Mouse (Mus musculus) forebrain, embryonic 10.5 days (tissue): ENCODE results near the gene Ube2f. TPM values are rescaled to one million over a fixed set of nuclear protein-coding genes. Genes with fewer than 3 reads are reported as not detected.

Source experiments
- DNase-seq: peaks from one replicate; pipeline ENCODE4 v3.0.0-alpha.2; 2017; ENCODE audit warnings: low spot score; ENCODE audit errors: extremely low spot score
- H3K27ac ChIP-seq: fragments of 300-500 bp; sonication (generic); 2 replicates; pipeline ENCODE4 v1.5.1; 2016; ENCODE audit warnings: mild to moderate bottlenecking
- H3K27me3 ChIP-seq: fragments of 300-500 bp; sonication (generic); 2 replicates; pipeline ENCODE4 v1.6.1; 2016; ENCODE audit warnings: mild to moderate bottlenecking; ENCODE audit not compliant: poor library complexity, severe bottlenecking
- H3K36me3 ChIP-seq: fragments of 300-500 bp; sonication (generic); replicated peaks from 2 replicates; pipeline ENCODE4 v1.6.1; 2016; ENCODE audit warnings: mild to moderate bottlenecking, moderate library complexity
- H3K4me1 ChIP-seq: fragments of 300-500 bp; sonication (generic); 2 replicates; pipeline ENCODE4 v1.6.1; 2016
- H3K4me3 ChIP-seq: fragments of 300-500 bp; sonication (generic); 2 replicates; pipeline ENCODE4 v1.5.1; 2016; ENCODE audit warnings: mild to moderate bottlenecking, moderate library complexity
- H3K9me3 ChIP-seq: fragments of 300-500 bp; sonication (generic); 2 replicates; pipeline ENCODE4 v1.6.1; 2016; ENCODE audit warnings: mild to moderate bottlenecking, moderate library complexity
- WGBS: fragments of 180-500 bp; shearing (Covaris S2); methylation state at CpG from one replicate; pipeline ENCODE4 v1.1.7; 2016; 5-methylcytosine and 5-hydroxymethylcytosine counted together
- polyA plus RNA-seq: library from polyadenylated mRNA; unstranded; fragments of >200 nt; fragmentation: Nextera tagmentation; extraction: Ambion mirVana; gene quantifications from 2 replicates; pipeline ENCODE4 v1.2.1, GENCODE M21; 2016

Gene Ube2f
- polyA plus RNA-seq, 1 experiment from 2014 or later, result 99.9 TPM

GRCm38 (mm10) chr1:91241249-91241648 lies 8.9 kb upstream of the Ube2f start:
- Histone ChIP-seq H3K4me1 (no peaks in the 10 kb centered on the region), H3K36me3 (no peaks in the 10 kb centered on the region), H3K27ac (no peak overlapping the region), H3K27me3 (no peaks in the 10 kb centered on the region), H3K9me3 (no peaks in the 10 kb centered on the region), H3K4me3 (no peak overlapping the region)
- no peak for DNase-seq
- WGBS, result 80% methylated on average over 4 of the region's 4 CpGs

DNA sequence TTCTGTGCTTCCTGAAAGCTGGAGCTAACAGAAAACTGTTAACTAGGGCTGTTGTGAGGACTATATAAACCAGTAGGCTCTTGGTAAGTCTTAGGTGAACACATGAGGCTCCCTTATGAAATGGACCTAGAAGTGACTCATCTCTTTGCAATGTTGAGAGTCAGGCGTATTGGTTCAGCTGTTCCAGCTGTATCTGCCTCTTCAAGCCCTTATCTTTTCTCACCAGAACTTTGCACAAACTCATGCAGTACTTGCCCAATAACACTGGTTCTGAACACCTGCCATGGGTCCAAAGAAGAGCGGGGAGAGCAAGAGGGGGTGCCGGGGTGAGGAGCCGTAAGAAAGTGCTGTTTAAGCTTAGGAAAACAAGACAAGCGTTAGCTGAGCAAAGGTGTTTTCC lies 1.9 kb upstream of the Ube2f start:
- DNase-seq, result no peak
- Histone ChIP-seq H3K4me1 (peaks cover 32% of the 10 kb centered on the region), H3K27ac (no peak overlapping the region), H3K36me3 (no peaks in the 10 kb centered on the region), H3K4me3 (no peak overlapping the region), H3K27me3 (no peaks in the 10 kb centered on the region), H3K9me3 (no peaks in the 10 kb centered on the region)
- WGBS, result 95% methylated on average over 5 of the region's 5 CpGs

GRCm38 (mm10) chr1:91248970-91249369 lies 1.1 kb upstream of the Ube2f start:
- Histone ChIP-seq H3K27ac (peak overlapping the region; percentile 93), H3K4me3 (peak overlapping the region; percentile 100), H3K36me3 (no peaks in the 10 kb centered on the region; the same call in 1 of the 2 replicates), H3K9me3 (no peaks in the 10 kb centered on the region), H3K27me3 (no peaks in the 10 kb centered on the region), H3K4me1 (peaks cover 32% of the 10 kb centered on the region)
- 51% methylated on average over 4 of the region's 4 CpGs for WGBS
- no peak for DNase-seq

DNA sequence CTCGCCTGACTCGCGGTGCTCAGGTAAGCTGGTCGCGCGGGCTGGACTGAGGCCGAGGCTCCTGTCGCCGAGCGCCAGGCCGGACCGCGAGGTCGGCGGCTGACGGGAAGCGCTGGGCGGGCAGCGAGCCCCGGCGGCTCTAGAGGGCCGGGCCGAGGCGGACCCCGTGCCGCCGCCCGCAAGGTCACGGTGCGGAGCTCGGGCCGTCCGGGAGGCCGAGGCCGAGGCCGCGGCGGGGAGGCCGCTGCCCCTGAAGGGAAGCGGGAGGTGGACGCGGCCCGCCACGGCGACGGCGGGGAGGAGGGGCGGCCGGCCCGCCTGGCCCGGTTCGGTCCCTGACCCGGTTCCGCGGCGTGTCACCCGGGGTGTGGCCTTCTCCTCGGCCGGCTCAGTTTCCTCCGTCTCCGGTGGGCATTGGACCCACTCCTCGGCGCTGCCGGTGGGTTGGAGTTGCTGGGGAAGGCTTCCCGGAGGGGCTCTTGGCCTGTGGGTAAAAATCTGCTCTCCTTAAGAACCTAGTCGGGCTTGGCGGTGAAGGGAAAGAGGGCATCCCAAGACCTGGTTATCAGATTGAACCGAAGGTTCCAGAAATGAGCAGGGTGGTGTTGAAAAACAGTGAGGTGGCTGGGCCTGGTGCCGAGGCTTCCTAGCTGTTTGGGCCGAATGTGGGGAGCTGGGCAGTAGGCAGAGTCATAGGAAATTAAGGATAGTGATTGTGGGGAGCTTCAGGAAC lies 477 bp downstream of the Ube2f start:
- Histone ChIP-seq H3K36me3 (peaks cover 10% of the 10 kb centered on the region), H3K9me3 (no peaks in the 10 kb centered on the region), H3K4me3 (peak overlapping the region; percentile 100), H3K27me3 (no peaks in the 10 kb centered on the region), H3K27ac (peak overlapping the region; percentile 93), H3K4me1 (peaks cover 32% of the 10 kb centered on the region)
- DNase-seq, result no peak
- under 1% methylated on average over 70 of the region's 70 CpGs for WGBS

- Histone ChIP-seq H3K27me3 (no peaks in the 10 kb centered on the region), H3K4me3 (peak overlapping the region; percentile 100), H3K4me1 (peaks cover 32% of the 10 kb centered on the region), H3K36me3 (peaks cover 10% of the 10 kb centered on the region), H3K9me3 (no peaks in the 10 kb centered on the region), H3K27ac (peak overlapping the region; percentile 93; the same call in 1 of the 2 replicates)
- 52% methylated on average over 5 of the region's 5 CpGs for WGBS
- DNase-seq, result no peak
These were observed 1.1 kb downstream of the Ube2f start for GRCm38 (mm10) chr1:91251148-91251650.

DNA sequence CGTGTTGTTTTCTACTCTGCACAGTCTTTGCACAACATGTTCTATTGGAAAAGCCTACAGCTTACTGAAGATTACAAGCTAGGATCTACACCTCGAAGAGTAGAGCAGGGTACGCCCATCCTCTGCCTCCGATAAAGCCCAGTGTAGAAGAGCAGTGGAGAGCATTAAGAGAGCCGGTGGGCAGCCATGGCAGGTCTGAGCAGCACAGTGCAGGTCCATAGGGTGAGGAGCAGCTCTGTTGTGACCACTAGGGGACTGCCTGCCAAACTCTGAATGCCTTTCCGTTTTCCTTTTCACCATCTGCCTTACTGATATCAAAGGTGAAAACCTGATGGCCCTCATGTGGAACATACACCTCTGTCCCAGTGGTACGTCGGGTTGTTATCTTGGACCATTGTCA lies 1.8 kb downstream of the Ube2f start:
- WGBS, result 68% methylated on average over 8 of the region's 8 CpGs
- Histone ChIP-seq H3K4me3 (peak overlapping the region; percentile 100; the same call in 1 of the 2 replicates), H3K9me3 (no peaks in the 10 kb centered on the region), H3K27ac (no peak overlapping the region), H3K4me1 (peaks cover 32% of the 10 kb centered on the region), H3K27me3 (no peaks in the 10 kb centered on the region), H3K36me3 (peaks cover 13% of the 10 kb centered on the region)
- peak; percentile 29 for DNase-seq

- Histone ChIP-seq H3K27ac (no peak overlapping the region), H3K9me3 (no peaks in the 10 kb centered on the region), H3K36me3 (peaks cover 23% of the 10 kb centered on the region), H3K4me3 (no peak overlapping the region), H3K27me3 (no peaks in the 10 kb centered on the region), H3K4me1 (no peaks in the 10 kb centered on the region)
- DNase-seq, result no peak
These were observed 7.8 kb downstream of the Ube2f start for GRCm38 (mm10) chr1:91257918-91258317.

DNA sequence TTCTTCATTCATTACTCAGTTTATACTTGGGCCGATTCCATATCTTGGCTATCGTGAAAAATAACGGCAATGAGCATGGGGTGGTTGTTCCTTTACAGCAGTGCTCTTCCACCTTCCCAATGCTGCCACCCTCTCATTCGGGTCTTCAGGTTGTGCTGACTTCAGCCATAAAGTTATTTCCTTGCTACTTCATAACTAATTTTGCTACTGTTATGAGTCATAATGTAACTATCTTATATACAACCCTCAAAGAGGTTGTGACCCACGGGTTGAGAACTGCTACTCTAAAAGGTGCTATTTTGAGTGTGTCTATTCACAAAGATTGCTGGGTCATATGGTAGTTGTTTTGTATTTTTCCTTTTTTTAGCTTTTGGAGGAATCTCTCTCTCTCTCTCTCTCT lies 9.7 kb downstream of the Ube2f start:
- Histone ChIP-seq H3K4me3 (no peak overlapping the region), H3K27ac (no peak overlapping the region), H3K27me3 (no peaks in the 10 kb centered on the region), H3K4me1 (no peaks in the 10 kb centered on the region), H3K36me3 (peaks cover 16% of the 10 kb centered on the region), H3K9me3 (no peaks in the 10 kb centered on the region)
- DNase-seq, result no peak
- 94% methylated on average over 5 of the region's 5 CpGs for WGBS

DNA sequence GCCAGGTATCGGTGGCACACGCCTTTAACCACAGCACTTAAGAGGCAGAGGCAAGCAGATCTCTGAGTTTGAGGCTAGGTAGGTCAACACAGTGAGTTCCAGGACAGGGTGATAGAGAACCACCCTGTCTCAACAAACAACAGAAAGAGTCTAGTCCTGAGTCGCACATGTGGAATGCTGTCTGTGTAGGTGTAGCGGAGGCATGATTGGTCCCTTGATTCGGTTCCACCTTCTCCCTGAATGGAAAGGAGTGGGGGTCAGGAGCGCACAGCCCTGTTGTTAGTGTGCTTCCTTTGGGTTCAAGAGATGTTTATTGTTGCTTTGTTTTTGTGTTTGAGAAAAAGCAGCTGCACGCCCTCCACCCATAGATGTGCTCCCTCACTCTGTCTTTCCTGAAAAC lies 12.4 kb downstream of the Ube2f start:
- DNase-seq, result no peak
- Histone ChIP-seq H3K27me3 (no peaks in the 10 kb centered on the region), H3K4me3 (no peak overlapping the region), H3K9me3 (no peaks in the 10 kb centered on the region), H3K27ac (no peak overlapping the region), H3K36me3 (peaks cover 29% of the 10 kb centered on the region), H3K4me1 (no peaks in the 10 kb centered on the region)
- WGBS, result 93% methylated on average over 7 of the region's 7 CpGs

DNA sequence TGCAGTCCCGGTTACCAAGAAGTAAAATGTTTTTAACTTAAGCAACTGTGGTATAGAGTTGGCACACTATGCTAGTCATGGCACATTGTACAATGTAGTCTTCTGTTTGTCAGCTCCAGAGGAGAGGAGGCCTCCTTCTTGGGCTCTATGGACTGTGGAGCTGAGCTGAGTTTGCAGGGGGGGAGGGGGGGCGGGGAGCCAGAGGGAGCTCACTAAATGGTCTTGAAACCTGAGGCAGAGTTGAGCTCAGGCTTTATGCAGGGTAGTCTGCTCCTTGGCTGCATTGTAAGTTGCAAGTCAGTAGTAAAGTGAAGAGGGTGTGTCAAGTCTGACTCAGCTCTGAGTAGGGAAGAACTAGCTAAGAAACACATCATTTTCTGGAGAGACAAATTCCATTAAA lies 22.2 kb downstream of the Ube2f start:
- no peak overlapping the region for H3K4me3 ChIP-seq
- H3K27ac ChIP-seq, result no peak overlapping the region
- no peaks in the 10 kb centered on the region for H3K27me3 ChIP-seq
- H3K9me3 ChIP-seq, result no peaks in the 10 kb centered on the region
- peaks cover 36% of the 10 kb centered on the region for H3K36me3 ChIP-seq
- DNase-seq, result no peak
- WGBS, result 90% methylated on average over 2 of the region's 2 CpGs
- H3K4me1 ChIP-seq, result no peaks in the 10 kb centered on the region

- Histone ChIP-seq H3K27me3 (no peaks in the 10 kb centered on the region), H3K9me3 (no peaks in the 10 kb centered on the region), H3K4me3 (no peak overlapping the region), H3K27ac (no peak overlapping the region), H3K36me3 (peaks cover 76% of the 10 kb centered on the region), H3K4me1 (no peaks in the 10 kb centered on the region)
- no peak for DNase-seq
- 93% methylated on average over 4 of the region's 4 CpGs for WGBS
These were observed 26.5 kb downstream of the Ube2f start for GRCm38 (mm10) chr1:91276581-91276980.

GRCm38 (mm10) chr1:91277480-91277879 lies 27.4 kb downstream of the Ube2f start:
- no peaks in the 10 kb centered on the region for H3K4me1 ChIP-seq
- DNase-seq, result no peak
- peaks cover 81% of the 10 kb centered on the region for H3K36me3 ChIP-seq
- H3K27me3 ChIP-seq, result no peaks in the 10 kb centered on the region
- H3K27ac ChIP-seq, result no peak overlapping the region
- WGBS, result 91% methylated on average over 2 of the region's 2 CpGs
- H3K9me3 ChIP-seq, result no peaks in the 10 kb centered on the region
- no peak overlapping the region for H3K4me3 ChIP-seq

- no peak for DNase-seq
- H3K36me3 ChIP-seq, result peaks cover 83% of the 10 kb centered on the region
- no peak overlapping the region for H3K27ac ChIP-seq
- no peak overlapping the region for H3K4me3 ChIP-seq
- no peaks in the 10 kb centered on the region for H3K27me3 ChIP-seq
- no peaks in the 10 kb centered on the region for H3K4me1 ChIP-seq
- 95% methylated on average over 3 of the region's 3 CpGs for WGBS
- no peaks in the 10 kb centered on the region for H3K9me3 ChIP-seq
These were observed 28.5 kb downstream of the Ube2f start for GRCm38 (mm10) chr1:91278410-91279119.
